Mouse (Mus musculus) C2C12 (cell line): ENCODE measurements at regions not wholly inside any gene's neighbourhood (a gene's known extent, or its start where the extent isn't known, plus 50 kb on each side); places are given as distances from the start of the nearest gene placed in this dataset.

Experiments used
- H3K27me3 ChIP-seq: one replicate; pipeline ENCODE4 v1.6.1; 2011; ENCODE audit not compliant: control insufficient read depth, insufficient read depth, insufficient read length
- H3K36me3 ChIP-seq: one replicate; pipeline ENCODE4 v1.6.1; 2011; ENCODE audit not compliant: control insufficient read depth, insufficient read depth
- H3K4me3 ChIP-seq: one replicate; pipeline ENCODE4 v1.5.1; 2011; ENCODE audit warnings: mild to moderate bottlenecking, control low read depth; ENCODE audit not compliant: poor library complexity, insufficient read depth, severe bottlenecking
- H3K79me2 ChIP-seq: one replicate; pipeline ENCODE4 v1.6.1; 2011; ENCODE audit not compliant: control insufficient read depth, insufficient read depth
- H3K79me3 ChIP-seq: one replicate; pipeline ENCODE4 v1.6.1; 2011; ENCODE audit warnings: low read depth, control low read depth
- H3ac ChIP-seq: one replicate; pipeline ENCODE3; 2011; ENCODE audit warnings: low read depth; ENCODE audit not compliant: control insufficient read depth, insufficient read length
- CEBPB ChIP-seq: IDR thresholded peaks from one replicate; pipeline ENCODE4 v1.6.1; 2011; ENCODE audit warnings: low read depth, mild to moderate bottlenecking, control low read depth, moderate library complexity
- CTCF ChIP-seq: IDR thresholded peaks from one replicate; pipeline ENCODE4 v1.5.1; 2011; ENCODE audit not compliant: control insufficient read depth, insufficient read depth, insufficient read length
- FOSL1 ChIP-seq: IDR thresholded peaks from one replicate; pipeline ENCODE4 v1.8.0; 2011; ENCODE audit warnings: mild to moderate bottlenecking, low read length; ENCODE audit not compliant: poor library complexity, insufficient read depth, severe bottlenecking
- MAX ChIP-seq: IDR thresholded peaks from one replicate; pipeline ENCODE4 v1.6.1; 2011; ENCODE audit warnings: mild to moderate bottlenecking, control low read depth
- MYOD1 ChIP-seq: IDR thresholded peaks from one replicate; pipeline ENCODE4 v1.6.1; 2011; ENCODE audit warnings: low read depth; ENCODE audit not compliant: control insufficient read depth, insufficient read length
- MYOG ChIP-seq: IDR thresholded peaks from one replicate; pipeline ENCODE4 v1.6.1; 2011; ENCODE audit not compliant: control insufficient read depth, insufficient read length; ENCODE audit errors: extremely low read depth
- USF1 ChIP-seq: IDR thresholded peaks from one replicate; pipeline ENCODE4 v1.6.1; 2011; ENCODE audit warnings: low read depth, mild to moderate bottlenecking, control low read depth, moderate library complexity

- H3K79me2 ChIP-seq = no peaks in the 10 kb centered on the region
- no peak overlapping the region for H3K4me3 ChIP-seq
- H3ac ChIP-seq = no peak overlapping the region
- H3K27me3 ChIP-seq = no peaks in the 10 kb centered on the region
- TF ChIP-seq MYOG (no peak), CTCF (no peak), CEBPB (no peak), FOSL1 (no peak), USF1 (no peak), MYOD1 (no peak), MAX (no peak)
- H3K36me3 ChIP-seq = no peaks in the 10 kb centered on the region
- H3K79me3 ChIP-seq = no peaks in the 10 kb centered on the region
These were observed 1198.0 kb upstream of the Zeb2 start for GRCm38 (mm10) chr2:46315243-46315642.

GRCm38 (mm10) chr2:46307582-46308153, 1190.5 kb upstream of the Zeb2 start:
- TF ChIP-seq MYOG = no peak
- TF ChIP-seq CTCF = no peak
- no peak for TF ChIP-seq USF1
- no peak for TF ChIP-seq MYOD1
- no peak for TF ChIP-seq FOSL1
- no peak for TF ChIP-seq MAX
- no peak for TF ChIP-seq CEBPB
- Histone ChIP-seq H3K79me2 (no peaks in the 10 kb centered on the region), H3K79me3 (no peaks in the 10 kb centered on the region), H3K36me3 (no peaks in the 10 kb centered on the region), H3ac (no peak overlapping the region), H3K4me3 (no peak overlapping the region), H3K27me3 (no peaks in the 10 kb centered on the region)

- TF ChIP-seq USF1 = no peak
- no peak for TF ChIP-seq CEBPB
- no peak for TF ChIP-seq CTCF
- no peak for TF ChIP-seq MYOG
- no peak for TF ChIP-seq FOSL1
- TF ChIP-seq MAX = no peak
- TF ChIP-seq MYOD1 = no peak
- H3ac ChIP-seq = no peak overlapping the region
- no peaks in the 10 kb centered on the region for H3K79me2 ChIP-seq
- no peak overlapping the region for H3K4me3 ChIP-seq
- no peaks in the 10 kb centered on the region for H3K36me3 ChIP-seq
- H3K27me3 ChIP-seq = no peaks in the 10 kb centered on the region
- H3K79me3 ChIP-seq = no peaks in the 10 kb centered on the region
These were observed 1185.4 kb upstream of the Zeb2 start for GRCm38 (mm10) chr2:46302627-46303026.

- Histone ChIP-seq H3K4me3 (no peak overlapping the region), H3K79me3 (no peaks in the 10 kb centered on the region), H3ac (no peak overlapping the region), H3K36me3 (no peaks in the 10 kb centered on the region), H3K79me2 (no peaks in the 10 kb centered on the region), H3K27me3 (no peaks in the 10 kb centered on the region)
- no peak for TF ChIP-seq MYOG
- no peak for TF ChIP-seq CEBPB
- TF ChIP-seq MYOD1 = no peak
These were observed 1180.2 kb upstream of the Zeb2 start for GRCm38 (mm10) chr2:46297274-46297843.

GRCm38 (mm10) chr2:46283929-46284598, 1166.9 kb upstream of the Zeb2 start:
- H3K79me3 ChIP-seq = no peaks in the 10 kb centered on the region
- TF ChIP-seq FOSL1 = no peak
- no peak for TF ChIP-seq CTCF
- no peak for TF ChIP-seq MAX
- TF ChIP-seq CEBPB = no peak
- no peak overlapping the region for H3K4me3 ChIP-seq
- H3ac ChIP-seq = no peak overlapping the region
- no peaks in the 10 kb centered on the region for H3K27me3 ChIP-seq
- no peaks in the 10 kb centered on the region for H3K36me3 ChIP-seq
- no peaks in the 10 kb centered on the region for H3K79me2 ChIP-seq

GRCm38 (mm10) chr2:46280822-46281221, 1163.6 kb upstream of the Zeb2 start:
- Histone ChIP-seq H3K79me3 (no peaks in the 10 kb centered on the region), H3K79me2 (no peaks in the 10 kb centered on the region), H3K36me3 (no peaks in the 10 kb centered on the region), H3ac (no peak overlapping the region), H3K4me3 (no peak overlapping the region), H3K27me3 (no peaks in the 10 kb centered on the region)
- TF ChIP-seq MYOG (no peak), CTCF (no peak), USF1 (no peak), CEBPB (no peak), MYOD1 (no peak), FOSL1 (no peak), MAX (no peak)
